Mouse (Mus musculus) neural tube, embryonic 12.5 days (tissue): ENCODE results near the gene Ncbp1. TPM values are rescaled to one million over a fixed set of nuclear protein-coding genes. Genes with fewer than 3 reads are reported as not detected.

Source experiments
- ATAC-seq: fragments of 200-750 bp; cut with Nextera tagmentation; 2 replicates; pipeline ENCODE4 v1.8.0; 2017; ENCODE audit warnings: low read depth, mild to moderate bottlenecking, moderate TSS enrichment, moderate library complexity; ENCODE audit not compliant: low FRiP score
- H3K27ac ChIP-seq: fragments of 300-500 bp; sonication (generic); 2 replicates; pipeline ENCODE4 v1.5.1; 2016
- H3K27me3 ChIP-seq: fragments of 300-500 bp; sonication (generic); replicated peaks from 2 replicates; pipeline ENCODE4 v1.6.1; 2016; ENCODE audit warnings: mild to moderate bottlenecking
- H3K36me3 ChIP-seq: fragments of 300-500 bp; sonication (generic); 2 replicates; pipeline ENCODE4 v1.6.1; 2016; ENCODE audit warnings: mild to moderate bottlenecking
- H3K4me1 ChIP-seq: fragments of 300-500 bp; sonication (generic); 2 replicates; pipeline ENCODE4 v1.6.1; 2016
- H3K4me2 ChIP-seq: fragments of 300-500 bp; sonication (generic); replicated peaks from 2 replicates; pipeline ENCODE4 v1.6.1; 2016; ENCODE audit warnings: mild to moderate bottlenecking
- H3K4me3 ChIP-seq: fragments of 300-500 bp; sonication (generic); 2 replicates; pipeline ENCODE4 v1.5.1; 2016
- H3K9ac ChIP-seq: fragments of 300-500 bp; sonication (generic); 2 replicates; pipeline ENCODE4 v1.6.1; 2016; ENCODE audit warnings: mild to moderate bottlenecking
- H3K9me3 ChIP-seq: fragments of 300-500 bp; sonication (generic); 2 replicates; pipeline ENCODE4 v1.6.1; 2016; ENCODE audit warnings: mild to moderate bottlenecking
- WGBS: fragments of 180-500 bp; shearing (Covaris S2); methylation state at CpG from one replicate; pipeline ENCODE4 v1.1.7; 2016; 5-methylcytosine and 5-hydroxymethylcytosine counted together
- polyA plus RNA-seq: library from polyadenylated mRNA; unstranded; fragments of >200 nt; fragmentation: Nextera tagmentation; extraction: Ambion mirVana; gene quantifications from 2 replicates; pipeline ENCODE4 v1.2.1, GENCODE M21; 2016

The Ncbp1 gene
- polyA plus RNA-seq, 1 experiment from 2014 or later, result 107 TPM

GRCm38 (mm10) chr4:46102078-46102769 is 36.2 kb upstream of the Ncbp1 start:
- Histone ChIP-seq H3K27ac (no peak overlapping the region), H3K4me3 (no peak overlapping the region), H3K9ac (no peak overlapping the region), H3K4me1 (peaks cover 16% of the 10 kb centered on the region), H3K27me3 (no peaks in the 10 kb centered on the region), H3K36me3 (no peaks in the 10 kb centered on the region), H3K9me3 (0 out of 2 replicates have a peak, but pooled peaks cover 5% of the 10 kb centered on the region), H3K4me2 (no peak overlapping the region)
- ATAC-seq, result no peak
- WGBS, result 92% methylated on average over 10 of the region's 10 CpGs

DNA sequence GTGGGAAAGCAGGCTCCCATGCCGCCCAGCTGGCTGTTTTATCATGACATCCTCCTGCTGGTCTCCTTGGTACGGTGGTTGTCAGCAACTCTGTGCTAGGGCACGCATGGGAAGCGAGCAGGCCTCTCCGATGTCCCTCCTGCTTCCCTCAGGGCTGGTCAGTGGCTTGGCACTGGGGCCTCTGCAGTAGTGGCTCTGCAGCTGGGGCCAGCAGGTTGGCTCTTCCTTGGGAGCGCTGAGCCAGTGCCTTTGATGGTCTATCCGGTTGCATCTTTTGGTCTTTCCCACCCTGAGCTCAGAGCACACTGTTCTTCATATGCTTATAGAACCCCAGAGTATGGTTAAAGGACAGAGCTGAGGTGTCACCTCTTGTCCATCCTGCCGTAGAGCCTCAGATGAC is 28.3 kb upstream of the Ncbp1 start:
- ATAC-seq, result no peak
- H3K4me1 ChIP-seq, result no peaks in the 10 kb centered on the region
- no peak overlapping the region for H3K9ac ChIP-seq
- peaks cover 17% of the 10 kb centered on the region for H3K36me3 ChIP-seq
- WGBS, result 90% methylated on average over 8 of the region's 8 CpGs
- no peak overlapping the region for H3K27ac ChIP-seq
- no peaks in the 10 kb centered on the region for H3K27me3 ChIP-seq
- H3K4me3 ChIP-seq, result no peak overlapping the region
- no peak overlapping the region for H3K4me2 ChIP-seq
- H3K9me3 ChIP-seq, result no peaks in the 10 kb centered on the region

- peaks cover 29% of the 10 kb centered on the region for H3K36me3 ChIP-seq
- H3K27me3 ChIP-seq, result no peaks in the 10 kb centered on the region
- H3K27ac ChIP-seq, result no peak overlapping the region
- H3K4me2 ChIP-seq, result no peak overlapping the region
- no peak overlapping the region for H3K4me3 ChIP-seq
- no peak overlapping the region for H3K9ac ChIP-seq
- no peaks in the 10 kb centered on the region for H3K4me1 ChIP-seq
- H3K9me3 ChIP-seq, result no peaks in the 10 kb centered on the region
- WGBS, result 83% methylated on average over 3 of the region's 3 CpGs
- no peak for ATAC-seq
Measured at GRCm38 (mm10) chr4:46111361-46111760, 27.1 kb upstream of the Ncbp1 start.

- Histone ChIP-seq H3K4me1 (no peaks in the 10 kb centered on the region), H3K36me3 (peaks cover 68% of the 10 kb centered on the region), H3K4me3 (no peak overlapping the region), H3K27ac (no peak overlapping the region), H3K9me3 (no peaks in the 10 kb centered on the region), H3K4me2 (no peak overlapping the region), H3K27me3 (no peaks in the 10 kb centered on the region), H3K9ac (no peak overlapping the region)
- no peak for ATAC-seq
- WGBS, result 86% methylated on average over 1 of the region's 1 CpGs
Measured at GRCm38 (mm10) chr4:46115308-46115707, 23.1 kb upstream of the Ncbp1 start.

GRCm38 (mm10) chr4:46116544-46117175 is 21.8 kb upstream of the Ncbp1 start:
- H3K9me3 ChIP-seq, result no peaks in the 10 kb centered on the region
- no peaks in the 10 kb centered on the region for H3K4me1 ChIP-seq
- no peaks in the 10 kb centered on the region for H3K27me3 ChIP-seq
- H3K9ac ChIP-seq, result no peak overlapping the region
- H3K36me3 ChIP-seq, result peaks cover 81% of the 10 kb centered on the region
- H3K4me3 ChIP-seq, result no peak overlapping the region
- no peak overlapping the region for H3K4me2 ChIP-seq
- 69% methylated on average over 10 of the region's 10 CpGs for WGBS
- no peak for ATAC-seq
- H3K27ac ChIP-seq, result no peak overlapping the region

GRCm38 (mm10) chr4:46117536-46117935 is 20.9 kb upstream of the Ncbp1 start:
- no peaks in the 10 kb centered on the region for H3K27me3 ChIP-seq
- H3K27ac ChIP-seq, result no peak overlapping the region
- peaks cover 90% of the 10 kb centered on the region for H3K36me3 ChIP-seq
- H3K4me2 ChIP-seq, result no peak overlapping the region
- WGBS, result 100% methylated on average over 4 of the region's 4 CpGs
- ATAC-seq, result no peak
- no peak overlapping the region for H3K9ac ChIP-seq
- H3K4me3 ChIP-seq, result no peak overlapping the region
- no peaks in the 10 kb centered on the region for H3K9me3 ChIP-seq
- no peaks in the 10 kb centered on the region for H3K4me1 ChIP-seq

DNA sequence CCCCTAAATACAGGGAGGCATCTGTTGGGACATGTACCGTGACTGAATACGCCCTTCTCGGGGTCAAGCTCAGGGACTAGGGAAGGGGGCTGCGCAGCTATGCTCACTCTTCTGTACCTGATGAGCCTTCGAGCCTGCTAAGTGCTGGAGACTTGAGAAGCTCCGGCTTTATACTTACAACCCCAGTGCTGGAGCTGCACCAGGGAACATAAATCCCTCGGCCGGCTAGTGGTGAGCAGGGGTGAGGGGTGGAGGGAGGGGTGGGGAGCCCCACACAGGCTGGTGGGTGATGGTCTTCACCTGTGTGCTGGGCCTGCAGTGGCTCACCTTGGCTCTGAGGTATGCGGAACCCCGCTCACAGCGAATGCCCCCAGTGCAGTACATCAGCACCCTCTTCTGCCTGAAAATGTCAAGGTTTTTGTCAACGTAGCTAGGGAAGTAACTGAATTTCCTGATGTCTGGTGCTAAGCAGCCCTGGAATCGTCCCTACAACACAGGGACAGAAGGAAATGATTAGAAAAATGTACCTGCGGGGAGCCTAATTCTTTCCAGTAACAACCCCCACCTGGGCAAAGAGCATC is 18.8 kb upstream of the Ncbp1 start:
- Histone ChIP-seq H3K4me1 (no peaks in the 10 kb centered on the region), H3K9me3 (no peaks in the 10 kb centered on the region), H3K36me3 (peaks cover 96% of the 10 kb centered on the region), H3K4me3 (no peak overlapping the region), H3K4me2 (no peak overlapping the region), H3K27me3 (no peaks in the 10 kb centered on the region), H3K27ac (no peak overlapping the region), H3K9ac (no peak overlapping the region)
- 94% methylated on average over 14 of the region's 14 CpGs for WGBS
- no peak for ATAC-seq

GRCm38 (mm10) chr4:46120767-46121166 is 17.6 kb upstream of the Ncbp1 start:
- no peak overlapping the region for H3K9ac ChIP-seq
- no peaks in the 10 kb centered on the region for H3K9me3 ChIP-seq
- H3K4me3 ChIP-seq, result no peak overlapping the region
- H3K4me2 ChIP-seq, result no peak overlapping the region
- H3K4me1 ChIP-seq, result no peaks in the 10 kb centered on the region
- WGBS, result 89% methylated on average over 3 of the region's 3 CpGs
- no peak overlapping the region for H3K27ac ChIP-seq
- ATAC-seq, result no peak
- H3K36me3 ChIP-seq, result peaks cover 98% of the 10 kb centered on the region
- H3K27me3 ChIP-seq, result no peaks in the 10 kb centered on the region

GRCm38 (mm10) chr4:46123358-46123757 is 15.1 kb upstream of the Ncbp1 start:
- Histone ChIP-seq H3K27ac (no peak overlapping the region), H3K9ac (no peak overlapping the region), H3K4me2 (no peak overlapping the region), H3K4me3 (no peak overlapping the region), H3K9me3 (no peaks in the 10 kb centered on the region), H3K36me3 (peaks cover 87% of the 10 kb centered on the region), H3K27me3 (no peaks in the 10 kb centered on the region), H3K4me1 (no peaks in the 10 kb centered on the region)
- WGBS, result 93% methylated on average over 6 of the region's 6 CpGs
- ATAC-seq, result no peak

DNA sequence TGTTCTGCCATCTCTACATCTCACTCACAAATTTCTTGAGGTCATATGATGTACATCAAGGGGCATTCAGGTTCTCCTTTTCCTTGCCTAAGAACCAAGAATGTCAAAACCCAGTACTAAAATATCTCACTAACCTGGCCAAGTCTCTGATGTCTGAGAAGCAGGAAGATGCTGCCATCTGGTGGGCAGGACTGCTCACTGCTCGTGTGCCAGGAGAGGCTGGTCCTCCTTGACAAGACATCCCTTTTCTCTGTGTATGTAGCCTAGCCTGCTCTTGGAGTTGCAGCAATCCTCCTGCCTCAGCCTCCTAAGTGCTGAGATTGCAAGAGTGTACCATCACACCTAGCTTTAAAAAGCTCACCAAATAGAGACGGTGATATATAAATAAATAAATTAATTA is 11.9 kb upstream of the Ncbp1 start:
- Histone ChIP-seq H3K9ac (no peak overlapping the region), H3K4me3 (no peak overlapping the region), H3K36me3 (peaks cover 83% of the 10 kb centered on the region), H3K27ac (no peak overlapping the region), H3K4me1 (no peaks in the 10 kb centered on the region), H3K9me3 (no peaks in the 10 kb centered on the region), H3K27me3 (no peaks in the 10 kb centered on the region), H3K4me2 (no peak overlapping the region)
- WGBS, result 45% methylated on average over 2 of the region's 2 CpGs
- no peak for ATAC-seq

- Histone ChIP-seq H3K4me1 (no peaks in the 10 kb centered on the region), H3K9me3 (no peaks in the 10 kb centered on the region), H3K9ac (no peak overlapping the region), H3K27me3 (no peaks in the 10 kb centered on the region), H3K27ac (no peak overlapping the region), H3K4me2 (no peak overlapping the region), H3K36me3 (peaks cover 79% of the 10 kb centered on the region), H3K4me3 (no peak overlapping the region)
- 88% methylated on average over 8 of the region's 8 CpGs for WGBS
- no peak for ATAC-seq
Measured at GRCm38 (mm10) chr4:46129311-46130004, 9.0 kb upstream of the Ncbp1 start.

- 66% methylated on average over 3 of the region's 3 CpGs for WGBS
- Histone ChIP-seq H3K4me1 (no peaks in the 10 kb centered on the region), H3K36me3 (peaks cover 75% of the 10 kb centered on the region), H3K4me3 (no peak overlapping the region), H3K27ac (no peak overlapping the region), H3K9ac (no peak overlapping the region), H3K4me2 (no peak overlapping the region), H3K27me3 (no peaks in the 10 kb centered on the region), H3K9me3 (no peaks in the 10 kb centered on the region)
- ATAC-seq, result no peak
Measured at GRCm38 (mm10) chr4:46130221-46130620, 8.2 kb upstream of the Ncbp1 start.
